Mouse (Mus musculus) lung, adult 2 months (tissue): ENCODE data around the gene Afap1. TPM values are rescaled to one million over a fixed set of nuclear protein-coding genes. Genes with fewer than 3 reads are reported as not detected.
A peak's percentile ranks its signal among the peaks of the same experiment; 100 is the strongest.

Experiments
- DNase-seq: peaks from one replicate; pipeline ENCODE4 v3.0.0; 2022
- H3K4me1 ChIP-seq: fragments of 200-500 bp; 2 replicates; pipeline ENCODE4 v1.6.1; 2011; ENCODE audit warnings: low read length; ENCODE audit not compliant: control insufficient read depth, insufficient read depth
- H3K4me3 ChIP-seq: fragments of 200-500 bp; replicated peaks from 2 replicates; pipeline ENCODE3; 2011; ENCODE audit warnings: low read depth, mild to moderate bottlenecking, control low read depth, low read length; ENCODE audit errors: extremely low read depth
- CTCF ChIP-seq: fragments of 200-500 bp; IDR thresholded peaks from 2 replicates; pipeline ENCODE4 v1.5.1; 2011; ENCODE audit warnings: mild to moderate bottlenecking, low read length, control low read depth; ENCODE audit not compliant: insufficient read depth
- POLR2A ChIP-seq: fragments of 200-500 bp; IDR thresholded peaks from 2 replicates; pipeline ENCODE4 v1.6.1; 2011; ENCODE audit warnings: low read depth, mild to moderate bottlenecking, control low read depth, low read length, borderline replicate concordance; ENCODE audit errors: extremely low read depth
- WGBS: fragments of 180-500 bp; shearing (Covaris S2); methylation state at CpG from one replicate; pipeline ENCODE4 v1.1.7; 2018; 5-methylcytosine and 5-hydroxymethylcytosine counted together
- polyA plus RNA-seq: library from polyadenylated mRNA; depleted of rRNA; stranded (reverse); fragments of >200 nt; gene quantifications from 2 replicates; pipeline ENCODE4 v1.2.3, GENCODE M21; 2012

Gene Afap1
- polyA plus RNA-seq, 1 experiment: 19.7 TPM

DNA sequence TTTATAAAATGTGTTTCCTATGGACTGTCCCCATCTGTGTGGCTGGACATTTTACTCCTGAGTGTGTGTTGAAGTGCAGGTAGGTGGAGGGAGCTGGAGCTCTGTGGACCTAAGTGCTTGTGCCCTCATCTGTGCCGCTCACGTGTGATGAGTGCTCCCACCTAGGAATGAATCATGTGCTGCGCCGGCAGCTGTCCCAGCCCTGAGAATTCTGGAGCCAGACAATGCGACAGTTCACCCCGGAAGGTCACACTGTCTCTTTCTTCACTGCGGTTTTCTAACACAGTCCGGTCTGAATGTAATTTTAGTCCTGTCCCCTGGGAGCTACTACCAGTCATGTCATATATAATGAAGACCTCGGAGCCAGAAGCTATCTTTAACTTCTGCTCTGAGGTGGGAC lies 70.5 kb downstream of the Afap1 start:
- DNase-seq: no peak
- H3K4me1 ChIP-seq: no peaks in the 10 kb centered on the region
- no peak for TF ChIP-seq CTCF
- H3K4me3 ChIP-seq: no peak overlapping the region
- WGBS: 82% methylated on average over 9 of the region's 9 CpGs

DNA sequence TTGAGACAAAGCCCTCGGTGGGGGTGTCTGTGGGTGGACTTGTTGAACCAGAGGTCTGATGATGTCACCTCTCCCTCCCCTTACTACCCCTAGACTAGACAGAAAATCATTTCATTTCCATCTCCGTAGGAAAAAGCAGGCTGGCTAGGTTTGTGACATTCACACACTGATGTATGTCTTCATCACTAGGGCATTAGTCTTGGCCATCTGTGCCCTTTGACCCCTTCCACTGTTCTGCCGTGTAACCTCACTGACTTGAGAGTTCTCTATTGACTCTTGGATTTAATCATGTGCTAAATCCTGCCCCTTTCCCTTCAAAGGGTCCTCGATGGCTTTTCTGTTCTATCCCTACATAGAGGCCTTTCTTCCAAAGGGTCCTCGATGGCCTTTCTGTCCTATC lies 71.9 kb downstream of the Afap1 start:
- Histone ChIP-seq H3K4me1 (no peaks in the 10 kb centered on the region), H3K4me3 (no peak overlapping the region)
- TF ChIP-seq CTCF (no peak), POLR2A (no peak)
- DNase-seq: no peak
- WGBS: 66% methylated on average over 5 of the region's 5 CpGs

DNA sequence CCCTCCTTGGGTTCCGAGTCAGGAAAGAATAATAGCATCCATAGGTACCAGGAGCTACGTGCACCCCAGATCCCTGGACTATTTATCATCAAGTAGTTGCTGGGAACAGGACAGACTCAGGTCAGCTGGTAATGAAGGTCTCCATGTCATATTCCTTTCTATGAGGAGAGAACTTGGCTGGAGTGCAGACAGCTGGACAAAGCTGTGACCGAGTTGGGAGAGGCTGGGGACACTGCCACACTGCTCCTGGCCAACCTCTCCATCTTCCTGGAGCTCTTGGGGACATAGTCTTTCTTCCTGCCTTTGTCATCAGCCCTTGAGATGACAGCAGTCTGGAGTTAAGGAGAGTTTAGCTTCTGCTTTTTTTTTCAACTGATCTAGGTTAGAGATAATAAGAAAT lies 76.7 kb downstream of the Afap1 start:
- no peak for DNase-seq
- TF ChIP-seq POLR2A (no peak), CTCF (no peak)

DNA sequence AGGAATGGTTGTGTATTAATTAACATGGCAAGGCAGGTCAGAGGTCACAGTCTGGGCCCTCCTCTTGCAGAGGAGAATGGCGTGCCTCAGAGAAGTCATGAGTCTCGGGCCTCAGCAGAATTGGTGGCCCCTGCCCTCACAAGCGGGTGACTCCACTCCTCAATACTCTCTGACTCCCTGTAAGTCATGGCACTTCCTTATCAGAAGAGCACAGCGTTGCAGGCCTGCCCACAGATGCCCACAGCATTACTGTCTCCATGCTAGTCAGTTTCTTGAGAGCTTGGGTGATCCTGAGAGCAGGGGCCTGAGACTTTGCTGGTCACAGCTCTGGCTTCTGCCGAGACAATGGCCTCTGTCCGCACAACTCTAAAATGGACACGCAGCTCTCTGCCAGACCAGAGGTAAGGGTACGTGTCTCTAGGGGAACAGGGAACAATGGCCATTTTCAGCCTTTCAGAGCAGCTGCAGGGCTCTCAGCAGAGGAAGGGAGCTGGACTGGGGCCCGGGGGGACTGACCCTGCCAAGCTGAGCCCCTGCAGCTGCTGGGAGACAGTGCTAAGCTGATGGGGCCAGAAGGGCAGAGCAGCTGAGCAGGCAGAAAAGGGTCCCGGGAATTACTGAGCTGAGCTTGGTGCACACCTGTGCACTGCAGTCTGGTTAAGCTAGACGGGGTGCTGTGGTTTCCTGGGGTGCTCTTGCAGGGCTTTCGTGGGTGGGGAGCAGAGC lies 77.4 kb downstream of the Afap1 start:
- TF ChIP-seq CTCF (no peak), POLR2A (no peak)
- DNase-seq: peak; percentile 17
- Histone ChIP-seq H3K4me3 (no peak overlapping the region), H3K4me1 (peaks cover 6% of the 10 kb centered on the region)
- 63% methylated on average over 12 of the region's 12 CpGs for WGBS

More for the DNA sequence above, 76.7 kb downstream of the Afap1 start:
- WGBS: 61% methylated on average over 3 of the region's 3 CpGs
- H3K4me1 ChIP-seq: peaks cover 6% of the 10 kb centered on the region
- no peak overlapping the region for H3K4me3 ChIP-seq

DNA sequence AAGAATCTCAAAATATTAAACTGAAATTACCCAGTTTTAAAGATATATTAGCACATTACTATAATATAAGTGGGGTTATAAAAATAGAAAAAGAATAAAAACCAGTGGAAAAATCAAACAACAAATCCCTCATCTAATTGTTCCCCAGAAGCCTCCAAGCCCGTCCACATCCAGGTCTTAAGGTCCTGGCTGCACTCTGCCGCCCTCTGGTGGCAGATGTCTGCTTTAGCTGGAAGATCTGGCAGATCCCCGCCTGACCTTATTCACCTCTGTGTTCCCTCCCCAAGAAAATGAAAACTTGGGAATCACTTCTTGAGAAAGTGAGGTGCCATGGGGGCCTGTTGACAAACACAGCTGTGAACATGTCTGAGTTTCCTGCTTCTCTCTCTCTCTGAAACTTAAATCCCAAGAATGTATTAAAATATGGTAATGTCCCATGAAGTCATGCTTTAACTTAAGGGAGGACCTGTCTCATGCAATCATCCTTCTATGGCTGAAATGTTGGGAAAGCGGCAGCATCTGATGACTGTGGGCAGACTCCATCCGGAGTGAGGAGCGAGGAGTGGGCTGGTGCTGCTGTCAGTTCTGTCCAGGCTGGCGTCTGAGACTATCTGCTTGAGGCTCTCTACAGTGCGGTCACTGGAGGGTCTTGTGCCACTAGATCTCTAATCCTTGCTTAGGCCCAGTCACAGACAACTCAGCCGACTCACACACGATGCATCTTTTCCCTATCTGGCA lies 78.9 kb downstream of the Afap1 start:
- Histone ChIP-seq H3K4me1 (peaks cover 6% of the 10 kb centered on the region), H3K4me3 (no peak overlapping the region)
- no peak for TF ChIP-seq POLR2A
- peak; percentile 90 for TF ChIP-seq CTCF
- 64% methylated on average over 10 of the region's 10 CpGs for WGBS
- DNase-seq: peak; percentile 67

DNA sequence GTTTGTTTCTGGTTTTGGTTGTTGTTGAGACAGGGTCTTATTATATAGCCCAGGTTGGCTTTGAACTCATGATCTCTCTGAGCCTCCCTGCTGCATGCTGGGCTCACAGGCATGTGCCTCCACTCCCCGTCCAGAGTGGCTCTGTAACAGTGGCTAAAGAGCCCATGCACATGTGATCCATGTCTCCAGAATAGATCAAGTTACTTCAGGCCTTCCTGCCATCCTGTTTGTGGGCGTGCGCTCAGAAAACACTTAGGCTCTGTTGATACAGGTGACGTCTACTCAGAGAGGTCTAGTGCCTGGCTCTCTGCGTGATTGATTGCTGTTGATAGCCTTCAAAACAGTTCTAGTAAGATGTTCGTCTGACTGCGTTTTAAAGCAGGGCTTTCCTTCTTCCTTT lies 79.6 kb downstream of the Afap1 start:
- TF ChIP-seq POLR2A (no peak), CTCF (no peak)
- Histone ChIP-seq H3K4me3 (no peak overlapping the region), H3K4me1 (peaks cover 6% of the 10 kb centered on the region)
- WGBS: 69% methylated on average over 7 of the region's 7 CpGs
- no peak for DNase-seq

DNA sequence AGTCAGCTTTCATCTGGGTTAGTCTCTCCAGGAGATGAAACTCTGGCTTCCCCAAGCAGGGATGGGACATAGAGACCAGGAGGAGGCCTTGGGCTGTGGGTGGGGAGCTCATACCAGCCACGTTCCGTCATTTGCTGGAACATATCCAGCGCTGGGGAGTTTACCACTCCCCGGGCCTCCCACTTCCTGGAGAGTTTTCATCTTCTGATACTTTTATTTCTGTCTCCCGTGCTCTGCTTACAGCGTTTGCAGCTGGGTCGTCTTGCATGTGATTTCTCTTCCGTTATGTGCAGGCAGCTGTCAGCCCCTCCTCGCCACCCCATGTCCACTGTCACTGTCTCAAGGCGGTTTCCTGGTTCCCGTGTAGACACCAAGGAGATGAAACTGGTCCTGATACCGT lies 80.7 kb downstream of the Afap1 start:
- peaks cover 6% of the 10 kb centered on the region for H3K4me1 ChIP-seq
- peak; percentile 66 for DNase-seq
- TF ChIP-seq CTCF (no peak), POLR2A (no peak)
- H3K4me3 ChIP-seq: peak overlapping the region; percentile 6
- WGBS: 12% methylated on average over 12 of the region's 12 CpGs

DNA sequence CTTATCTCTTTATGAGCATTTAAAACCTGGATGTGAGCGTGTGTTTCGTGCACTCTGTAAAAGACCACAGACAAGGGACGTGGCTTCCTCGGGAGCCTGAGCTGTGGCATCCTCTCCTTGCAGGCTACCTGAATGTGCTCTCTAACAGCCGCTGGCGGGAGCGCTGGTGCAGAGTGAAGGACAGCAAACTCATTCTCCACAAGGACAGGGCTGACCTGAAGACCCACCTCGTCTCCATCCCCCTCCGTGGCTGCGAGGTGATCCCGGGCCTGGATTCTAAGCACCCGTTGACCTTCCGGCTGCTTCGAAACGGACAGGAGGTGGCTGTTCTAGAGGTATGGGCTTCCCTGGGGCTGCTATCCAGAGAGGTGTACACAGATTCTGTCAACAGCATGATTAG lies 81.1 kb downstream of the Afap1 start:
- TF ChIP-seq POLR2A (no peak), CTCF (no peak)
- H3K4me3 ChIP-seq: no peak overlapping the region
- WGBS: 73% methylated on average over 15 of the region's 15 CpGs
- H3K4me1 ChIP-seq: peaks cover 6% of the 10 kb centered on the region
- no peak for DNase-seq

DNA sequence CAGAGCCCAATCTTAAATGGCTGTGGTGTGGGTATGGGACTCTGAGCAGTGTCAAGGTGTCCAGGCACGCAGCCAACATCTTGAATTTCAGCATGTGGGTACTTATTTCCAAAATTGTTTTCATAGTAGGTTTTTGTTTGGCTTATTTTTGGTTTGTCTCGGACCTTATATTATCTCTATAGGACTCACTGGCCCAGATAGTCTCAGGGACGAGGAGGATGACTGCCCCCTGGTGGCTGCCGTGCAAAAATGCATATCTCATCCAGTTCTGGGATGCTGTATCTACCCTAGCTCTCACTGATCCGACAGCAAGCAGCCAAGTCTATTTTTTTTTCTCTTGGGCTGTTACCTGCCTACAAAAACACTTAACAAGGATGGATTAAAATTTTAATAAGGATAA lies 82.6 kb downstream of the Afap1 start:
- peak; percentile 77 for DNase-seq

DNA sequence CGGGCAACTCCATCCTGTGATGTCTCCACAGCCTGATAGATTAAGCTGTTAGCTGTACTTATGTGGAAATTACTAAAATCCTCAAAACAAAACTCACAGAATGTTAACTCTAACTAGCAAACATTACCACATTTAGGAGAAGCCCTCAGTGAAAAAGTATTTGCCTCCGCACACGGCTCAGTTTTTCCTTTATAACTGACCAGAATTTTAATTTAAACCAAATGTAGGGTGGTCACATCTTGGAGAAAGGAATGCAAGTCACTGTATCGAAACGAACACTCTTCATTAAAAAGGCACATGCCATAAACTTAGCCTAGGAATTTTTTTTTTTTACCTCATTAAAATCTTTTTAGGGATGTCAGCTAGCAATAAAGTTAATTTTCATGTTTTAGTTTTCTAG lies 87.4 kb downstream of the Afap1 start:
- 88% methylated on average over 5 of the region's 5 CpGs for WGBS
- no peak for DNase-seq
- Histone ChIP-seq H3K4me3 (no peak overlapping the region), H3K4me1 (no peaks in the 10 kb centered on the region)
- TF ChIP-seq CTCF: no peak
- TF ChIP-seq POLR2A: no peak

More for the DNA sequence above, 82.6 kb downstream of the Afap1 start:
- 8% methylated on average over 5 of the region's 5 CpGs for WGBS
- Histone ChIP-seq H3K4me1 (peaks cover 6% of the 10 kb centered on the region), H3K4me3 (no peak overlapping the region)
- peak; percentile 92 for TF ChIP-seq CTCF
- TF ChIP-seq POLR2A: no peak
